Mouse (Mus musculus) gastrocnemius, postnatal 4 days (tissue): ENCODE measurements at regions not wholly inside any gene's neighbourhood (a gene's known extent, or its start where the extent isn't known, plus 50 kb on each side); places are given as distances from the start of the nearest gene placed in this dataset. TPM values are rescaled to one million over a fixed set of nuclear protein-coding genes. Genes with fewer than 3 reads are reported as not detected.

Experiments used
- DNase-seq, 2 experiments: peaks; one replicate each; pipeline ENCODE4 v3.0.0; 2021 to 2022; ENCODE audit warnings: low spot score in 2 of 2, mixed read lengths in 2 of 2
- microRNA-seq: library from miRNA; unstranded; fragments of <30 nt; microRNA quantifications from one replicate; pipeline ENCODE4 v1.2.0, GENCODE M21; 2021

DNA sequence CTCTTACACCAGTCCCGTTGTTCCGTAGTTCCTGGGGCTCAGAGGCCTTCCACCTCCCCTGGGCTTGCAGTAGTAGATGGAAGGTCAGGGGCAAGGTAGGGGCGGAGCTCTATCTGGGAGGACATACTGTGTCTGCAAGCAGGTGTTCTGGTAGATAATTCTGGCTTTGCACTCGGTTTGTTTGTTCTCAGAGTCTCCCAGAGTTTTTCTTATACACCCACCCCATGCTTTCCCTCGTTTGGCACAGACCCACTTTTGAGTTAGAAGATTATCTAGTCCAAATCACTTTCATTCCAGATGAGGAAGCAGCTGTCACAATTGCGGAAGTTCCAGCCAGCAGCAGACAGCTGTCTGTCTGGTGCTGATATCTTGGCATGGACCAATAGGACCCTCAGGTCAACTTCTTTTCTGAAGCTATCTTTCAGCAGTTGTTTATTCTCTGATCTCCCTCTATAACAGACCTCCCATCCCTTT is 79.0 kb upstream of the Kif2a start:
- no peak for DNase-seq

DNA sequence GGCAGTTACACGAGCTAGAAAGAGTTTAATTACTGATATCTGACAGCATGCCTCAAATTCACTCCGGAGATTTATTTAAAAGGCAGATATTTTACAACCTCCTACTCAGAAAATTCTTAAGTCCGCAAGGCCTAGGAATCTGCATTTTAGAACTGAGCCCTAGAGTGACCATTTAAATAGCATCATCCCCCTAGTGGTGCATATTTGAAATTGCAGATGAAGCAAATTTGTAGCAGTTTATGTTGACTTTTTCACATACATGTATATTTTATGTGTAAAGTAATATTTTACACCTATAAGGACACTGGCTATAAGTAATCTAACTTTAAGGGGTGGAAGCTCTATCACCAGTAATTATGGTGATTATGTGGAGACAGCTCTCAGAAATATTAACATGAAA is 78.2 kb upstream of the Kif2a start:
- DNase-seq: no peak

GRCm38 (mm10) chr13:107097005-107097404 is 75.1 kb upstream of the Kif2a start:
- DNase-seq: no peak

DNA sequence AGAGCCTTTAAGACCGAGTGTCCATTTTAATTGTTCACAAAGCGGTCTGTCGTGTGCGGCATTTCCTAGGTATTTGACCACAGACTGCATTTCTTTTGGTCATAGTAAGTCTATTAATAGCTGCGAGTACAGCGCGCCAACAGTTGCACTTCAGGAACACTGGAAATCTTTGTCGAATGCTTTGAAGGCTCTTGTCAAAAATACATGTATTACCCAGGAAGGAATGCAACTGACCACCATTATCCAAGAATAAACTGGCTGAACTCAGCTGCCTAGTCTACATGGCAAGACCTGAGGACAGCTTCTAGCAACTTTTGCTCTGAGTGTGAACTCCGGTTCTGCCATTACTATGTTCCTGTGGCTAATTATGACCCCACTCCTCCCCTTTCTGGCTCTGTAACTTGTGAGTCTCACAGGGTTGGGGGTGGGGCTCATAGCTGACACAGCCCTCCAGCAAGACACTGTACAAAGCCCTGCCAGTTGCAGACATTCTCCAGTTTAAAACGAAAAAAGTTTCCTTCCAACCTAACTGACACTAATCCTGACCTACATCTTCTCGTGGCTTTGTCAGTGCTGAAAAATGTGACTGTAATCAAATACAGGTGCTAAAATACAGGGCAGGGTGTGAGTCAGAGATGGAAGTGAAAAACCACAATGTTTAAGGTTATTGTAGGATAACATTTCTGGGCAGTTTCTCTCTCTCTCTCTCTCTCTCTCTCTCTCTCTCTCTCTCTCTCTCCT is 73.2 kb upstream of the Kif2a start:
- no peak for DNase-seq

DNA sequence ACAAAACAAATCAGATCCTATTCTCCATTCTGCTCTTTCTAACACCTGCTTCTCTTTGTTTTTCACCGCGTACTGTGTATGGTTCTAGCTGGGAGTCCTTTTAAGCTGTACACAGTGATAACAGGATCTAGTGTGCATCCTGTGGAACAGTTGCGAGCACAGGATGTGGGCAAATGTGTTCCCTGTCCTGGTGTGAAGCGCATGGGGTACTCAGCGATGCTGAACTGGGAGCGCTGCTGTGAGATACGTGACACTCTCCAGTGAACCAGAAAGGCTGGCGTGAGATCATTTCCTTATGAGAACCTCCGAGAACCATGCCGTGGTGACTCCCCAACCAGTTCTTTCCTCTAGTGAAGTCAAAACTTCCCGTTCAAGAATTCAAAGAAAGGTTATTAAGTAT is 72.6 kb upstream of the Kif2a start:
- DNase-seq: no peak

- DNase-seq: no peak
These were observed 71.8 kb upstream of the Kif2a start for GRCm38 (mm10) chr13:107093683-107094082.

GRCm38 (mm10) chr13:107088198-107088597 is 66.3 kb upstream of the Kif2a start:
- DNase-seq: no peak

DNA sequence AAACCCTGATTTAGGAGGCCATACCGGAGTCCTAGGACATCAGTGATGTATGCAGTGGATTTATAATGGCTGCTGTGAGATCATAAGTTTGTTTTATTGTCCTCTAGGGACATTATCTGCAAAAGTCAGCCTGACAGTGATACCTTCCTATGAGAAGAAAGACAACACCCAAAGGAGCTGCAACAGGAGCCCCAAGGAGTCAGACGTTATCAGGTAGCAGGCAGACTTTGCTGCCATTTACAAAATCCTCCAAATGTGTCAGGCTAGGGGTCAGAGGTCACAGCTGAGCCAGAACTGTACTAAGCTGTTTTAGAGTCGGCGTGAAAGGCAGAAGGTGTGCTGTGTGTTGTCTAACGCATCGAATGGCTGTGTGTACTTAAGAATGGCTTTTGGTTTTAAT is 65.4 kb upstream of the Kif2a start:
- no peak for DNase-seq

DNA sequence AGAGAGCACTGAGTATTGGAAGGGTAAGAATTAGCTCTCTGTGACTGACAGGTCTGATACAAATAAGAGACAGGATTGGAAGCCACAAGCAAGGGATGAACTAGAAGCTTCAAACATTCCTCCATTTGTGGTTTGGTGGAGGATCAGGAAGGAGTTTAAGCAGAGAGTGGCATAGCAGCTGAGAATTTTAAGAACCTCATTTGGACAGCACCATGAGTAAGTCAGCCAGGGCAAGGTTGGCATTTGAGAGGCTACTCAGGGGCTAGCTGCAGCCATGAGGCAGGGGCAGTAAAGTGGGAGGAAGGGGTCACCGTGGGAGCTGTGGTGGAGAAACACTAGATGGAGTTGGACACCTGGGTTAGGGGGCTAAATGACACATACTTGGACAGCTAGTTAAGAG is 56.2 kb upstream of the Kif2a start:
- DNase-seq: no peak

DNA sequence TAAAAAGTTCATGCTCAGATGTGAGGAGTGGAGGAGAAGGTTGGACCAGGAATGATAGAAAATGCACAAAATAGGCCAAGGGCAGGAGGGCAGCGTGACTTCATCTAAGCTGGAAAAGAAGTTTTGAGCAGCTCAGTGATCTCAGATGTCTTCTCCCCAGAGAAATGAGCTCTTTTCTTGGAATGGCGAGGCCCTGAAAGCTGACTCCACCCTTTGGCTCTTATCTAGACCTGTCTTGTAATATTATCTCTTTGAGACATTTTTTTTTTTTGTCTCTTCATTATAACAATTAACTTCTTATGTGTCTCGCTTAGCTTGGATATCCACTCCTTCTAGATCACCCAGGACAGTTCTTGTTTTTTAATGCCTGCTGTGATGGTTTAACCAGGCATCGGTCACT is 53.0 kb upstream of the Kif2a start:
- DNase-seq: no peak

- DNase-seq: no peak
These were observed 51.2 kb upstream of the Kif2a start for GRCm38 (mm10) chr13:107073039-107073620.

DNA sequence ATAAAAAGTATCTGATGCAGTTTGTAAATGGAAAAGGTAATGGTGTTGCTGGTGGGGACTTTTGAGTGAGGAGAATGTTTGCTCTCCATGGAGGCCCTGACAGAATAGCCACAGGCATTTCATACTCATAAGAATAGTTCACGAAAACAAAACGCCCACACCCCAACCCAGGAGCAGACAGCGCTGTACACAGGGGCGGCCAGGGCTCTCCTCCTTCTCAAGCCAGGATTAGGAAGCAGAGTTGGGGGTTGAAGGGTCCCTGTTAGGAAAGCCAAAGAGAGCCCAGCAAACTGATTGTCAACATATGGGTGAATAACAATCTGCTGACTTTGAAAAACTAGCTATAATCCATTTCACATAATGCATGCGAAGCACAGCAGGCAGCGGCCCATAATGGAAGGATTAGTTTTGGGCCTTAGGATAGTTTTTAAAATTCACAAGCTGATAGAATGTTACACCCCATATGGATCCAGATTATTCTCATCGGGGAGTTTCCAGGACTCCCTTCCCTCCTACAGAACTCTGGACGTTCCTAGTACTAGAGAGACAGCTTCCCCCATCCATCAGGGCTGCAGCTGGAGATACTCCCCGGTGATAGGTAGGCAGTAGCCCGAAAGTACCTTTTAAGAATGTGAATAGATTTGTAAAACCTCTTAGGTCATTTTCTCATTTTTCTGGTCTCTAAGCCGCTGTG is 50.6 kb upstream of the Kif2a start:
- DNase-seq: no peak

Small RNA genes lying in the stretch of these regions (microRNA-seq; reads per million reads assigned to microRNA genes)
- not detected for gene Gm22118
